Mouse (Mus musculus) intestine, embryonic 14.5 days (tissue): ENCODE results near the gene Tmem255a. TPM values are rescaled to one million over a fixed set of nuclear protein-coding genes. Genes with fewer than 3 reads are reported as not detected.
A peak's percentile ranks its signal among the peaks of the same experiment; 100 is the strongest.

ENCODE experiments used
- ATAC-seq: fragments of 200-750 bp; cut with Nextera tagmentation; replicated peaks from 2 replicates; pipeline ENCODE4 v1.8.0; 2017; ENCODE audit warnings: low read depth, moderate number of reproducible peaks, moderate TSS enrichment, moderate library complexity; ENCODE audit not compliant: low FRiP score, low TSS enrichment
- DNase-seq: peaks from one replicate; pipeline ENCODE4 v3.0.0-alpha.2; 2018; ENCODE audit warnings: low spot score
- H3K27ac ChIP-seq: fragments of 300-500 bp; sonication (generic); 2 replicates; pipeline ENCODE4 v1.5.1; 2014; ENCODE audit warnings: low read depth, mild to moderate bottlenecking, control low read depth
- H3K27me3 ChIP-seq: fragments of 300-500 bp; sonication (generic); replicated peaks from 2 replicates; pipeline ENCODE4 v1.6.1; 2014; ENCODE audit warnings: low read length, control low read depth; ENCODE audit not compliant: control insufficient read depth, insufficient read depth
- H3K36me3 ChIP-seq: fragments of 300-500 bp; sonication (generic); 2 replicates; pipeline ENCODE4 v1.6.1; 2014; ENCODE audit warnings: low read length, control low read depth; ENCODE audit not compliant: control insufficient read depth, insufficient read depth
- H3K4me1 ChIP-seq: fragments of 300-500 bp; sonication (generic); replicated peaks from 2 replicates; pipeline ENCODE4 v1.6.1; 2014; ENCODE audit warnings: low read length, control low read depth, mixed read lengths; ENCODE audit not compliant: control insufficient read depth, insufficient read depth
- H3K4me2 ChIP-seq: fragments of 300-500 bp; sonication (generic); 2 replicates; pipeline ENCODE4 v1.6.1; 2014; ENCODE audit warnings: low read length
- H3K4me3 ChIP-seq: fragments of 300-500 bp; sonication (generic); 2 replicates; pipeline ENCODE4 v1.5.1; 2014; ENCODE audit warnings: low read depth, low read length, control low read depth, mixed read lengths
- H3K9ac ChIP-seq: fragments of 300-500 bp; sonication (generic); 2 replicates; pipeline ENCODE4 v1.6.1; 2014; ENCODE audit warnings: mild to moderate bottlenecking, low read length
- H3K9me3 ChIP-seq: fragments of 300-500 bp; sonication (generic); 2 replicates; pipeline ENCODE4 v1.6.1; 2016; ENCODE audit warnings: low read length, control low read depth; ENCODE audit not compliant: control insufficient read depth
- WGBS: fragments of 180-500 bp; shearing (Covaris S2); extraction: QIAGEN DNeasy Blood & Tissue Kit; methylation state at CpG from one replicate; pipeline ENCODE4 v1.1.7; 2014; 5-methylcytosine and 5-hydroxymethylcytosine counted together
- polyA plus RNA-seq: library from polyadenylated mRNA; unstranded; fragments of >200 nt; fragmentation: Nextera tagmentation; extraction: Ambion mirVana; gene quantifications from 2 replicates; pipeline ENCODE4 v1.2.1, GENCODE M21; 2014

Gene Tmem255a
- polyA plus RNA-seq, 1 experiment from 2014 or later = 29.7 TPM

DNA sequence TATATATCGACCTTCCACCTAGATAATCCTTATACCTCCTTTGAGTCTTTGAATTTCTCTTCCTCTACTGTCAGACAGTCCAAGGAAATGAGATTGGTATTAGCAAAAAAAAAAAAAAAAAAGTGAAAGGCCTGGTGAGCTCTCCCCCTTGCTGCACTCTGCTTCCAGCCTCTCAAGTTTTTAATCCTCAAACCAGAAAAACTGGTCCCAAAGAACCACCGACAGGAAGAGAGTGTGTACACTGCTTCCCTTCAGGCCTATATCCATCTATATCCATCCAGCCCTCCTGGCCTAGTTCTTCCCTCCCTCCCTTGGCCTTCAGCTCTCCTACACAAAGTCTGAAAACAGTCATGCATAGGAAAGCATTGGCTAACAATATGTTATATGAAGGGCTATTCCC lies 29.5 kb downstream of the Tmem255a start:
- ATAC-seq = no peak
- no peak for DNase-seq
- Histone ChIP-seq H3K4me3 (no peak overlapping the region), H3K9me3 (no peaks in the 10 kb centered on the region), H3K36me3 (no peaks in the 10 kb centered on the region), H3K27ac (no peak overlapping the region), H3K4me1 (no peaks in the 10 kb centered on the region), H3K9ac (no peak overlapping the region), H3K4me2 (no peak overlapping the region), H3K27me3 (no peaks in the 10 kb centered on the region)
- 36% methylated on average over 2 of the region's 2 CpGs for WGBS

- Histone ChIP-seq H3K4me2 (no peak overlapping the region), H3K9me3 (no peaks in the 10 kb centered on the region), H3K27ac (peak overlapping the region; percentile 29; the same call in 1 of the 2 replicates), H3K27me3 (no peaks in the 10 kb centered on the region), H3K9ac (no peak overlapping the region), H3K36me3 (no peaks in the 10 kb centered on the region), H3K4me3 (no peak overlapping the region), H3K4me1 (no peaks in the 10 kb centered on the region)
- whole genome bisulfite sequencing = 60% methylated on average over 2 of the region's 2 CpGs
- ATAC-seq (no peak), DNase-seq (no peak)
Measured at GRCm38 (mm10) chrX:38217676-38217991, 34.6 kb downstream of the Tmem255a start.

DNA sequence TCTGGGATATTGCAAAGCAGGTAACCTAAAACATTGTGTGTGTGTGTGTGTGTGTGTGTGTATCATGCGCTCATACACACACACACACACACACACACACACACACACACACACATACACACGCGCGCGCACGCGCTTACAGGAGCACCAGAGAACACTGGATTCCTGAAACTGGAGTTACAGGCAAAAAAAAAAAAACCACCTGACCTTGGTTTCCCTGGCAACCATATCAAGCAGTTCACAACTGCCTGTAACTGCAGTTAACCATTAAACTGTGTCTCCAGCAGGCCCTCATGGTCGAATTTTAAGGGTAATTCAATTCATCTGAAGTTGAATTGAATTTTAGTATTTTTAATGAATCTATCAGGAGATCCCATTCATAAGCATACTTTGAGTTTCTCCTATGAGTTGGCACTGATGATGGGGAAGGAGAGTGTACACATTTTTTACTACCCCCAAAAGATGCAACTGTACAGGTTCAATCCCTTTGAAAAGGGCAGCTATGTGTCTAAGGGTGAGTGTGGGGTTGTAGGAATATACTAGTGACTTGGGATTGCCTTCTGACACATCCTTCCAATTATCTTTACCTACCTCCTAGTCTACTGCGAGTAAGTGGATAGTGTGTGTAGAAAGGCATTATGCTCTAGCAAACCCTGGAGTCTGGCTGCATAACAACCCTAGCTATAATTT lies 35.1 kb downstream of the Tmem255a start:
- Histone ChIP-seq H3K9ac (no peak overlapping the region), H3K4me1 (no peaks in the 10 kb centered on the region), H3K36me3 (no peaks in the 10 kb centered on the region), H3K4me2 (no peak overlapping the region), H3K9me3 (no peaks in the 10 kb centered on the region), H3K27me3 (no peaks in the 10 kb centered on the region), H3K4me3 (no peak overlapping the region), H3K27ac (peak overlapping the region; percentile 29; the same call in 1 of the 2 replicates)
- 63% methylated on average over 9 of the region's 9 CpGs for WGBS
- DNase-seq (no peak), ATAC-seq (peak; percentile 60; the same call in 1 of the 2 replicates)

- Histone ChIP-seq H3K4me1 (no peaks in the 10 kb centered on the region), H3K36me3 (no peaks in the 10 kb centered on the region), H3K27ac (no peak overlapping the region), H3K9me3 (no peaks in the 10 kb centered on the region), H3K4me3 (no peak overlapping the region), H3K9ac (no peak overlapping the region), H3K27me3 (no peaks in the 10 kb centered on the region), H3K4me2 (no peak overlapping the region)
- WGBS = 65% methylated on average over 1 of the region's 1 CpGs
- ATAC-seq (no peak), DNase-seq (no peak)
Measured at GRCm38 (mm10) chrX:38207392-38207791, 44.8 kb downstream of the Tmem255a start.

DNA sequence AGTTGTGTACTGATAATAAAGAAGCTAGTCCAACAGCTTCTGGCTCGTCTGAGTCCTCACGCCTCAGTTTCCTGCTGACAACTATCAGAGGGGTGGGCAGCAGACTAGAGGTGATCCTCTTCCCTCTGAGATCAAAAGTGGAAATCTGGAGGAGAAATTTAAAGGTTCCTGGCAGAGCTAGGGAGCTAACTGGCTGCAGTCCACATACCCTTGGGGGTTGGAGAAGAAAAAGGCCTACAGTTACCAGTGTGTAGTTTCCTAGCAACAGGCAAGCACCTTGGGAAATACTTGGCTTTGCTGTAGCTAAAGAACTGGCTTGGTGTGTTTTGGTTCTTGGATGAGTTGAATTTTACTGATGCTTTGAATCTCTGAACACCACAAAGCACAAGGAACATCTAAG lies 50.4 kb downstream of the Tmem255a start:
- DNase-seq (no peak), ATAC-seq (no peak)
- Histone ChIP-seq H3K4me1 (no peaks in the 10 kb centered on the region), H3K9me3 (no peaks in the 10 kb centered on the region), H3K9ac (no peak overlapping the region), H3K27ac (no peak overlapping the region), H3K36me3 (no peaks in the 10 kb centered on the region), H3K4me2 (no peak overlapping the region), H3K27me3 (no peaks in the 10 kb centered on the region), H3K4me3 (no peak overlapping the region)
- 68% methylated on average over 2 of the region's 2 CpGs for WGBS

DNA sequence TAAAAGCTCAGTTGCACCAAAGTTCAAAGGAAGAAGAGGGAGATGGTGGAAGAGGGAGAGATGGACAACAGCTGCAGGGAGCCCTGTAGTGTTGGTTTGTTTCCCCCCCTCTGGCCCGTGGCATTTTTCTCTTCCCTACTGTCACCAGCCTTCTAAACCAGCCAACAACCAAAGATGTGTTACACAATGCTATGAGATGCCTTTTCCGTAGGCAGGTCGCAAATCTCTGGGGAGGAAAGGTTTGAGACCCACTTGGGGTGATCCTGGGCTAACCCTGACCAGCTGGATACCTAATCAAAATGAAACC lies 61.8 kb downstream of the Tmem255a start:
- 0 out of 2 replicates have a peak, but pooled peaks have one; percentile 30 for ATAC-seq

DNA sequence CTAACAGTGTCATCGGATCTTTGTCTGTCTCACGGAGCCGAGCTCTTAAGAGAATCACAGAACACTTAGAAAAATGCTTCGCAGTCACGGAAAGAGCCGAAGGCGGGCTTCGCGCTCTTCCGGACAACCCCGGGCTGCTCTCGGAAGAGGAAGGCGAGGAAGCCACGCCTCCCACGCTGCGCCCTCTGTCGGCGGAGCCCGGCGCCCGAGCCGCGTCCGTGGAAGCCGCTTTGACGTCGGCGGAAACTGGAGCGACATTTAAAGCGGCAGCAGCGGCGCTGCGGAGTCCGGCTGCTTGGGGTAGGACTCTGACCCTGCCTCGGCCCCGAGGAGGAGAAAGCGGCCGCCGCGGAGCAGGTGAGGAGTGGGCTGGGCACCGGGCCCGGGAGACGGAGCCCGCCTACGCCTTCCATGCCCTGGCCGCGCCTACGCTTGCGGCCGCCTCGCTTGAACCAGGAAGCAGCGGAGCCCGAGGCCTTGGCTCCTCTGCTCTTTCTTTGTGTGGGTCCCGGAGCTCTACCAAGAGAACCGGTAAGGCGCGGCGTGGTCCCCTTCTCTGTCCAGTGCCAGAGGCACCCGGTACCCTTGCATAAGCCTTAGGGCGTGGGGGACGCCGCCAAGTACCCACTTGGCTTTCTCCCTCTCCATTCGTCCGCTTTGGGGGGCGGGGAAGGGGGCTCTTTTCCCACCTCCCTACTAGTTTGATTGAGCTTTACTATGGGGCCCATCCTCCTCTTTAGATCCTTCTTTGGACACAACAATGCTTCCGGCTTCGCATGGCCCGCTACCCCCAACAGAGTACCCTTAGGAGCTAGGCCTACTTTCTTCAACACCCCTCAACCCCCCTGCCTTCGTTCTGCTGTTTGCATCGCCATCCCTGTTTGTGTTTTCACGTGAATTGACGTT lies 62.4 kb downstream of the Tmem255a start, which contains the start of gene Zbtb33:
TSS of gene Zbtb33 (plus strand) at position 242 of the 906 bp plus-strand sequence.
- ATAC-seq (peak; percentile 95), DNase-seq (peak; percentile 92)
- WGBS = 14% methylated on average over 69 of the region's 72 CpGs
- Histone ChIP-seq H3K36me3 (peaks cover 13% of the 10 kb centered on the region; the same call in 1 of the 2 replicates), H3K4me2 (peak within 1 kb of the TSS; percentile 63), H3K4me1 (no peaks in the 10 kb centered on the region), H3K4me3 (peak within 1 kb of the TSS; percentile 52), H3K9me3 (no peaks in the 10 kb centered on the region), H3K9ac (peak within 1 kb of the TSS; percentile 71), H3K27ac (peak within 1 kb of the TSS; percentile 87), H3K27me3 (no peaks in the 10 kb centered on the region)

More for the DNA sequence above, 61.8 kb downstream of the Tmem255a start:
- Histone ChIP-seq H3K9ac (peak overlapping the region; percentile 71), H3K4me2 (peak overlapping the region; percentile 63), H3K36me3 (peaks cover 13% of the 10 kb centered on the region; the same call in 1 of the 2 replicates), H3K27me3 (no peaks in the 10 kb centered on the region), H3K9me3 (no peaks in the 10 kb centered on the region), H3K4me1 (no peaks in the 10 kb centered on the region), H3K4me3 (peak overlapping the region; percentile 52), H3K27ac (peak overlapping the region; percentile 87; the same call in 1 of the 2 replicates)
- peak; percentile 55 for DNase-seq
- WGBS = 12% methylated on average over 3 of the region's 3 CpGs

GRCm38 (mm10) chrX:38185520-38185919 lies 66.7 kb downstream of the Tmem255a start:
- Histone ChIP-seq H3K9ac (no peak overlapping the region), H3K9me3 (no peaks in the 10 kb centered on the region), H3K27ac (no peak overlapping the region), H3K36me3 (no peaks in the 10 kb centered on the region), H3K4me1 (no peaks in the 10 kb centered on the region), H3K27me3 (no peaks in the 10 kb centered on the region), H3K4me2 (no peak overlapping the region), H3K4me3 (no peak overlapping the region)
- ATAC-seq (no peak), DNase-seq (no peak)
- WGBS = 39% methylated on average over 2 of the region's 2 CpGs
